Mouse (Mus musculus): ENCODE results near the gene Hist2h3b. TPM values are rescaled to one million over a fixed set of nuclear protein-coding genes. Genes with fewer than 3 reads are reported as not detected.
"Not testable (repeated sequence)": the region's sequence is repeated elsewhere in the genome, so short reads cannot be mapped to it uniquely, and the experiment has no call there.

The Hist2h3b gene
- polyA plus RNA-seq, 1 experiment from 2014 or later, result 29.5 TPM

GRCm38 (mm10) chr3:96263558-96264403 is 4.7 kb upstream of the Hist2h3b start:
- no peak for ATAC-seq (replicated peaks; ENCODE audit: insufficient number of reproducible peaks, low FRiP score, low TSS enrichment)
- H3K4me3 ChIP-seq (ENCODE audit: low read depth, low read length), result peak overlapping the region; percentile 57
- peak overlapping the region; percentile 98 for H3K27ac ChIP-seq (ENCODE audit: low read depth, low read length)
- H3K9ac ChIP-seq (ENCODE audit: low read depth, low read length), result peak overlapping the region; percentile 88
- 12% methylated on average over 27 of the region's 27 CpGs for WGBS (ENCODE audit: insufficient replicate concordance)
- H3K27me3 ChIP-seq (ENCODE audit: control insufficient read depth, insufficient read depth, low read length), result no peaks in the 10 kb centered on the region
- H3K4me1 ChIP-seq (ENCODE audit: control insufficient read depth, insufficient read depth, low read length), result peaks cover 5% of the 10 kb centered on the region
- no peaks in the 10 kb centered on the region for H3K9me3 ChIP-seq (replicated peaks; ENCODE audit: control insufficient read depth, low read length)
- peak overlapping the region; percentile 87 for H3K4me2 ChIP-seq
- no peaks in the 10 kb centered on the region for H3K36me3 ChIP-seq (ENCODE audit: control insufficient read depth, insufficient read depth, low read length)

GRCm38 (mm10) chr3:96264404-96264949 is 4.0 kb upstream of the Hist2h3b start:
- H3K36me3 ChIP-seq (ENCODE audit: control insufficient read depth, insufficient read depth, low read length), result no peaks in the 10 kb centered on the region
- H3K9me3 ChIP-seq (replicated peaks; ENCODE audit: control insufficient read depth, low read length), result no peaks in the 10 kb centered on the region
- no peaks in the 10 kb centered on the region for H3K27me3 ChIP-seq (ENCODE audit: control insufficient read depth, insufficient read depth, low read length)
- H3K4me2 ChIP-seq, result peak overlapping the region; percentile 87; the same call in 1 of the 2 replicates
- no peak for ATAC-seq (replicated peaks; ENCODE audit: insufficient number of reproducible peaks, low FRiP score, low TSS enrichment)
- peak overlapping the region; percentile 98; the same call in 1 of the 2 replicates for H3K27ac ChIP-seq (ENCODE audit: low read depth, low read length)
- 76% methylated on average over 7 of the region's 7 CpGs for WGBS (ENCODE audit: insufficient replicate concordance)
- peaks cover 5% of the 10 kb centered on the region for H3K4me1 ChIP-seq (ENCODE audit: control insufficient read depth, insufficient read depth, low read length)
- H3K4me3 ChIP-seq (ENCODE audit: low read depth, low read length), result no peak overlapping the region
- H3K9ac ChIP-seq (ENCODE audit: low read depth, low read length), result peak overlapping the region; percentile 88

GRCm38 (mm10) chr3:96266132-96266710 is 2.2 kb upstream of the Hist2h3b start:
- Histone ChIP-seq H3K9me3 (replicated peaks; ENCODE audit: control insufficient read depth, low read length) (no peaks in the 10 kb centered on the region), H3K4me2 (no peak overlapping the region), H3K36me3 (ENCODE audit: control insufficient read depth, insufficient read depth, low read length) (no peaks in the 10 kb centered on the region), H3K9ac (ENCODE audit: low read depth, low read length) (no peak overlapping the region), H3K4me1 (ENCODE audit: control insufficient read depth, insufficient read depth, low read length) (peaks cover 5% of the 10 kb centered on the region), H3K27ac (ENCODE audit: low read depth, low read length) (no peak overlapping the region), H3K4me3 (ENCODE audit: low read depth, low read length) (no peak overlapping the region), H3K27me3 (ENCODE audit: control insufficient read depth, insufficient read depth, low read length) (no peaks in the 10 kb centered on the region)
- no peak for ATAC-seq (replicated peaks; ENCODE audit: insufficient number of reproducible peaks, low FRiP score, low TSS enrichment)
- WGBS (ENCODE audit: insufficient replicate concordance), result 60% methylated on average over 8 of the region's 8 CpGs

GRCm38 (mm10) chr3:96267541-96267940 is 913 bp upstream of the Hist2h3b start:
- H3K4me1 ChIP-seq (ENCODE audit: control insufficient read depth, insufficient read depth, low read length), result no peaks in the 10 kb centered on the region; the same call in 1 of the 2 replicates
- H3K36me3 ChIP-seq (ENCODE audit: control insufficient read depth, insufficient read depth, low read length), result no peaks in the 10 kb centered on the region
- H3K9ac ChIP-seq (ENCODE audit: low read depth, low read length), result no peak overlapping the region
- H3K27me3 ChIP-seq (ENCODE audit: control insufficient read depth, insufficient read depth, low read length), result no peaks in the 10 kb centered on the region
- H3K4me2 ChIP-seq, result peak overlapping the region; percentile 61
- WGBS (ENCODE audit: insufficient replicate concordance), result 80% methylated on average over 4 of the region's 4 CpGs
- peak overlapping the region; percentile 82 for H3K27ac ChIP-seq (ENCODE audit: low read depth, low read length)
- no peaks in the 10 kb centered on the region for H3K9me3 ChIP-seq (replicated peaks; ENCODE audit: control insufficient read depth, low read length)
- no peak for ATAC-seq (replicated peaks; ENCODE audit: insufficient number of reproducible peaks, low FRiP score, low TSS enrichment)
- H3K4me3 ChIP-seq (ENCODE audit: low read depth, low read length), result no peak overlapping the region

- H3K4me3 ChIP-seq (ENCODE audit: low read depth, low read length), result peak overlapping the region; percentile 39
- H3K9me3 ChIP-seq (replicated peaks; ENCODE audit: control insufficient read depth, low read length); H3K4me1 ChIP-seq (ENCODE audit: control insufficient read depth, insufficient read depth, low read length); H3K27me3 ChIP-seq (ENCODE audit: control insufficient read depth, insufficient read depth, low read length); H3K36me3 ChIP-seq (ENCODE audit: control insufficient read depth, insufficient read depth, low read length): not testable (repeated sequence)
- peak overlapping the region; percentile 97 for H3K27ac ChIP-seq (ENCODE audit: low read depth, low read length)
- H3K9ac ChIP-seq (ENCODE audit: low read depth, low read length), result peak overlapping the region; percentile 79
- WGBS (ENCODE audit: insufficient replicate concordance), result under 1% methylated on average over 9 of the region's 44 CpGs
- H3K4me2 ChIP-seq, result peak overlapping the region; percentile 77
- peak; percentile 13; the same call in 1 of the 2 replicates for ATAC-seq (replicated peaks; ENCODE audit: insufficient number of reproducible peaks, low FRiP score, low TSS enrichment)
These were observed 423 bp downstream of the Hist2h3b start for GRCm38 (mm10) chr3:96268776-96269378.

- Histone ChIP-seq H3K9ac (ENCODE audit: low read depth, low read length) (peak within 1 kb of the TSS; percentile 79), H3K36me3 (ENCODE audit: control insufficient read depth, insufficient read depth, low read length) (no peaks in the 10 kb centered on the region), H3K27ac (ENCODE audit: low read depth, low read length) (peak within 1 kb of the TSS; percentile 97), H3K4me1 (ENCODE audit: control insufficient read depth, insufficient read depth, low read length) (no peaks in the 10 kb centered on the region), H3K4me3 (ENCODE audit: low read depth, low read length) (peak within 1 kb of the TSS; percentile 39), H3K27me3 (ENCODE audit: control insufficient read depth, insufficient read depth, low read length) (no peaks in the 10 kb centered on the region), H3K4me2 (peak within 1 kb of the TSS; percentile 77), H3K9me3 (replicated peaks; ENCODE audit: control insufficient read depth, low read length) (no peaks in the 10 kb centered on the region)
- ATAC-seq (replicated peaks; ENCODE audit: insufficient number of reproducible peaks, low FRiP score, low TSS enrichment), result peak; percentile 95
- under 1% methylated on average over 45 of the region's 45 CpGs for whole genome bisulfite sequencing (ENCODE audit: insufficient replicate concordance)
These were observed 1.3 kb downstream of the Hist2h3b start, which contains the start of gene Hist2h2bb for GRCm38 (mm10) chr3:96269511-96270474. Gene Hist2h2bb, plus strand, starts transcription at chr3:96269752.

GRCm38 (mm10) chr3:96273591-96274465 is 5.4 kb downstream of the Hist2h3b start:
- H3K27ac ChIP-seq (ENCODE audit: low read depth, low read length), result no peak overlapping the region
- ATAC-seq (replicated peaks; ENCODE audit: insufficient number of reproducible peaks, low FRiP score, low TSS enrichment), result no peak
- peaks cover 4% of the 10 kb centered on the region; the same call in 1 of the 2 replicates for H3K4me1 ChIP-seq (ENCODE audit: control insufficient read depth, insufficient read depth, low read length)
- WGBS (ENCODE audit: insufficient replicate concordance), result 80% methylated on average over 17 of the region's 17 CpGs
- H3K9ac ChIP-seq (ENCODE audit: low read depth, low read length), result no peak overlapping the region
- no peak overlapping the region for H3K4me2 ChIP-seq
- H3K4me3 ChIP-seq (ENCODE audit: low read depth, low read length), result no peak overlapping the region
- no peaks in the 10 kb centered on the region for H3K9me3 ChIP-seq (replicated peaks; ENCODE audit: control insufficient read depth, low read length)
- H3K36me3 ChIP-seq (ENCODE audit: control insufficient read depth, insufficient read depth, low read length), result no peaks in the 10 kb centered on the region
- no peaks in the 10 kb centered on the region for H3K27me3 ChIP-seq (ENCODE audit: control insufficient read depth, insufficient read depth, low read length)

Data from heart, embryonic 11.5 days (tissue).